Mouse (Mus musculus) lung, postnatal 4 days (tissue): ENCODE measurements around the gene Tcf7l1.
"Not testable (repeated sequence)": the region's sequence is repeated elsewhere in the genome, so short reads cannot be mapped to it uniquely, and the experiment has no call there.

Experiments
- DNase-seq, 2 experiments: peaks; one replicate each; pipeline ENCODE4 v3.0.0; 2021

Tcf7l1 gene

GRCm38 (mm10) chr6:72788892-72789699 lies at the start of gene Tcf7l1:
Gene Tcf7l1, minus strand, starts transcription at chr6:72789254.
- peak; percentile 96 for DNase-seq

- no peak for DNase-seq
These were observed 48.7 kb upstream of the Tcf7l1 start for GRCm38 (mm10) chr6:72837756-72838155.

- DNase-seq, result no peak
These were observed 45.5 kb upstream of the Tcf7l1 start for GRCm38 (mm10) chr6:72834518-72834917.

- no peak for DNase-seq
These were observed 42.8 kb upstream of the Tcf7l1 start for GRCm38 (mm10) chr6:72831858-72832257.

- peak in 1 of 2 experiments; percentile 72 for DNase-seq
These were observed 42.2 kb upstream of the Tcf7l1 start for GRCm38 (mm10) chr6:72831276-72831675.

- no peak for DNase-seq
These were observed 39.8 kb upstream of the Tcf7l1 start for GRCm38 (mm10) chr6:72828857-72829256.

GRCm38 (mm10) chr6:72828037-72828436 lies 39.0 kb upstream of the Tcf7l1 start:
- DNase-seq, result not testable (repeated sequence)

GRCm38 (mm10) chr6:72825762-72826161 lies 36.7 kb upstream of the Tcf7l1 start:
- no peak for DNase-seq

- DNase-seq, result peak in 1 of 2 experiments; percentile 18
These were observed 36.1 kb upstream of the Tcf7l1 start for GRCm38 (mm10) chr6:72824971-72825737.

GRCm38 (mm10) chr6:72813456-72813855 lies 24.4 kb upstream of the Tcf7l1 start:
- no peak for DNase-seq

GRCm38 (mm10) chr6:72810248-72810647 lies 21.2 kb upstream of the Tcf7l1 start:
- DNase-seq, result no peak

- no peak for DNase-seq
These were observed 20.6 kb upstream of the Tcf7l1 start for GRCm38 (mm10) chr6:72809522-72810149.

- no peak for DNase-seq
These were observed 19.3 kb upstream of the Tcf7l1 start for GRCm38 (mm10) chr6:72808342-72808741.

GRCm38 (mm10) chr6:72803669-72804068 lies 14.6 kb upstream of the Tcf7l1 start:
- no peak for DNase-seq

GRCm38 (mm10) chr6:72802119-72802518 lies 13.1 kb upstream of the Tcf7l1 start:
- no peak for DNase-seq

GRCm38 (mm10) chr6:72800641-72801040 lies 11.6 kb upstream of the Tcf7l1 start:
- DNase-seq, result no peak

- DNase-seq, result no peak
These were observed 8.7 kb upstream of the Tcf7l1 start for GRCm38 (mm10) chr6:72797763-72798162.

- DNase-seq, result no peak
These were observed 6.4 kb upstream of the Tcf7l1 start for GRCm38 (mm10) chr6:72795444-72795843.

GRCm38 (mm10) chr6:72794870-72795269 lies 5.8 kb upstream of the Tcf7l1 start:
- no peak for DNase-seq

GRCm38 (mm10) chr6:72792641-72793040 lies 3.6 kb upstream of the Tcf7l1 start:
- no peak for DNase-seq

GRCm38 (mm10) chr6:72787948-72788891 lies 834 bp downstream of the Tcf7l1 start:
- DNase-seq, result peak; percentile 68 to 71

GRCm38 (mm10) chr6:72787322-72787947 lies 1.6 kb downstream of the Tcf7l1 start:
- peak; percentile 15 to 43 for DNase-seq
